Mouse (Mus musculus) small intestine, adult 2 months (tissue): ENCODE data around the gene Tnr. TPM values are rescaled to one million over a fixed set of nuclear protein-coding genes. Genes with fewer than 3 reads are reported as not detected.
"Not testable (repeated sequence)": the region's sequence is repeated elsewhere in the genome, so short reads cannot be mapped to it uniquely, and the experiment has no call there.

Experiments used
- H3K27ac ChIP-seq: fragments of 200-500 bp; 2 replicates; pipeline ENCODE4 v1.5.1; 2012; ENCODE audit warnings: low read depth, low read length, control low read depth, inconsistent platforms; ENCODE audit not compliant: insufficient read depth
- H3K27me3 ChIP-seq: fragments of 200-500 bp; 2 replicates; pipeline ENCODE4 v1.6.1; 2012; ENCODE audit warnings: mild to moderate bottlenecking, moderate library complexity, low read length, inconsistent platforms; ENCODE audit not compliant: control insufficient read depth, insufficient read depth
- H3K36me3 ChIP-seq: fragments of 200-500 bp; 2 replicates; pipeline ENCODE4 v1.6.1; 2012; ENCODE audit warnings: mild to moderate bottlenecking, low read length, control low read depth, inconsistent platforms; ENCODE audit not compliant: control insufficient read depth, insufficient read depth
- H3K4me1 ChIP-seq: fragments of 200-500 bp; 2 replicates; pipeline ENCODE4 v1.6.1; 2012; ENCODE audit warnings: low read length, inconsistent platforms, mixed read lengths; ENCODE audit not compliant: control insufficient read depth, insufficient read depth, insufficient read length
- H3K4me3 ChIP-seq: fragments of 200-500 bp; 2 replicates; pipeline ENCODE4 v1.5.1; 2012; ENCODE audit warnings: low read depth, mild to moderate bottlenecking, control low read depth, inconsistent platforms, low read length, moderate library complexity
- CTCF ChIP-seq: fragments of 200-500 bp; IDR thresholded peaks from 2 replicates; pipeline ENCODE4 v1.5.1; 2012; ENCODE audit warnings: low read depth, mild to moderate bottlenecking, control low read depth, inconsistent platforms, low read length, moderate library complexity, mixed read lengths; ENCODE audit not compliant: insufficient replicate concordance, insufficient read length; ENCODE audit errors: extremely low read depth
- POLR2A ChIP-seq: fragments of 200-500 bp; IDR thresholded peaks from 2 replicates; pipeline ENCODE4 v1.6.1; 2012; ENCODE audit warnings: low read depth, mild to moderate bottlenecking, control low read depth, inconsistent platforms, low read length, moderate library complexity
- WGBS: fragments of 180-500 bp; shearing (Covaris S2); methylation state at CpG from one replicate; pipeline ENCODE4 v1.1.7; 2018; 5-methylcytosine and 5-hydroxymethylcytosine counted together
- polyA plus RNA-seq: library from polyadenylated mRNA; depleted of rRNA; stranded (reverse); fragments of >200 nt; gene quantifications from 2 replicates; pipeline ENCODE4 v1.2.3, GENCODE M21; 2012

Tnr gene
- polyA plus RNA-seq, 1 experiment, result 0.10 TPM

- TF ChIP-seq POLR2A (no peak), CTCF (no peak)
- no peak overlapping the region for H3K4me3 ChIP-seq
- H3K27me3 ChIP-seq, result no peaks in the 10 kb centered on the region
- H3K36me3 ChIP-seq, result no peaks in the 10 kb centered on the region
- H3K27ac ChIP-seq, result no peak overlapping the region
- H3K4me1 ChIP-seq, result no peaks in the 10 kb centered on the region
These were observed 408.5 kb downstream of the Tnr start for GRCm38 (mm10) chr1:159932092-159932491.

GRCm38 (mm10) chr1:159932598-159932997, 409.0 kb downstream of the Tnr start:
- H3K27ac ChIP-seq, result no peak overlapping the region
- H3K27me3 ChIP-seq, result no peaks in the 10 kb centered on the region
- no peaks in the 10 kb centered on the region for H3K4me1 ChIP-seq
- no peak overlapping the region for H3K4me3 ChIP-seq
- 9% methylated on average over 2 of the region's 2 CpGs for WGBS
- no peaks in the 10 kb centered on the region for H3K36me3 ChIP-seq
- TF ChIP-seq POLR2A, result no peak
- TF ChIP-seq CTCF, result no peak

- Histone ChIP-seq H3K36me3 (no peaks in the 10 kb centered on the region), H3K27me3 (no peaks in the 10 kb centered on the region), H3K27ac (no peak overlapping the region), H3K4me1 (no peaks in the 10 kb centered on the region), H3K4me3 (no peak overlapping the region)
- TF ChIP-seq POLR2A (no peak), CTCF (no peak)
- 68% methylated on average over 2 of the region's 2 CpGs for WGBS
These were observed 414.9 kb downstream of the Tnr start for GRCm38 (mm10) chr1:159938449-159938848.

GRCm38 (mm10) chr1:159939335-159939734, 415.8 kb downstream of the Tnr start:
- Histone ChIP-seq H3K27me3 (no peaks in the 10 kb centered on the region), H3K4me1 (no peaks in the 10 kb centered on the region), H3K4me3 (no peak overlapping the region), H3K36me3 (no peaks in the 10 kb centered on the region), H3K27ac (no peak overlapping the region)
- TF ChIP-seq CTCF, result no peak
- no peak for TF ChIP-seq POLR2A
- 73% methylated on average over 3 of the region's 3 CpGs for WGBS

GRCm38 (mm10) chr1:159953526-159953925, 430.0 kb downstream of the Tnr start:
- 16% methylated on average over 1 of the region's 1 CpGs for WGBS
- TF ChIP-seq POLR2A (no peak), CTCF (no peak)
- Histone ChIP-seq H3K4me3 (no peak overlapping the region), H3K36me3 (no peaks in the 10 kb centered on the region), H3K27ac (no peak overlapping the region), H3K27me3 (no peaks in the 10 kb centered on the region), H3K4me1 (no peaks in the 10 kb centered on the region)

- Histone ChIP-seq H3K27me3 (no peaks in the 10 kb centered on the region), H3K4me3 (no peak overlapping the region), H3K4me1 (no peaks in the 10 kb centered on the region), H3K27ac (no peak overlapping the region), H3K36me3 (no peaks in the 10 kb centered on the region)
- TF ChIP-seq POLR2A (no peak), CTCF (no peak)
- 74% methylated on average over 4 of the region's 4 CpGs for WGBS
These were observed 439.8 kb downstream of the Tnr start for GRCm38 (mm10) chr1:159963351-159963750.

GRCm38 (mm10) chr1:159966286-159966685, 442.7 kb downstream of the Tnr start:
- H3K36me3 ChIP-seq, H3K27ac ChIP-seq, H3K4me1 ChIP-seq, H3K4me3 ChIP-seq, H3K27me3 ChIP-seq: not testable (repeated sequence)

- Histone ChIP-seq H3K27me3 (no peaks in the 10 kb centered on the region), H3K36me3 (no peaks in the 10 kb centered on the region), H3K27ac (no peak overlapping the region), H3K4me1 (no peaks in the 10 kb centered on the region), H3K4me3 (no peak overlapping the region)
- no peak for TF ChIP-seq CTCF
- no peak for TF ChIP-seq POLR2A
These were observed 444.8 kb downstream of the Tnr start for GRCm38 (mm10) chr1:159968395-159968794.
